Mouse (Mus musculus) olfactory bulb, adult 2 months (tissue): ENCODE measurements around the gene Gm11020. TPM values are rescaled to one million over a fixed set of nuclear protein-coding genes. Genes with fewer than 3 reads are reported as not detected.

Source experiments
- H3K27ac ChIP-seq: fragments of 200-500 bp; 2 replicates; pipeline ENCODE4 v1.5.1; 2012; ENCODE audit warnings: low read depth, low read length; ENCODE audit not compliant: insufficient read depth
- H3K4me1 ChIP-seq: fragments of 200-500 bp; 2 replicates; pipeline ENCODE4 v1.6.1; 2012; ENCODE audit warnings: low read length; ENCODE audit not compliant: control insufficient read depth, insufficient read depth
- H3K4me3 ChIP-seq: fragments of 200-500 bp; 2 replicates; pipeline ENCODE4 v1.5.1; 2012; ENCODE audit warnings: mild to moderate bottlenecking, low read depth, low read length, moderate library complexity; ENCODE audit not compliant: insufficient read depth
- CTCF ChIP-seq: fragments of 200-500 bp; IDR thresholded peaks from 2 replicates; pipeline ENCODE4 v1.5.1; 2012; ENCODE audit warnings: low read depth, mild to moderate bottlenecking, low read length, moderate library complexity; ENCODE audit not compliant: insufficient read depth
- POLR2A ChIP-seq: fragments of 200-500 bp; IDR thresholded peaks from 2 replicates; pipeline ENCODE4 v1.6.1; 2012; ENCODE audit warnings: mild to moderate bottlenecking, low read depth, low read length, moderate library complexity; ENCODE audit not compliant: insufficient read depth
- WGBS: fragments of 180-500 bp; shearing (Covaris S2); methylation state at CpG from one replicate; pipeline ENCODE4 v1.1.7; 2018; 5-methylcytosine and 5-hydroxymethylcytosine counted together
- polyA plus RNA-seq: library from polyadenylated mRNA; stranded (reverse); fragments of >200 nt; gene quantifications from 2 replicates; pipeline ENCODE4 v1.2.4, GENCODE M21; 2012; ENCODE audit warnings: low replicate concordance; ENCODE audit not compliant: missing spikeins, insufficient read depth, insufficient read length

Gene Gm11020
- polyA plus RNA-seq, 1 experiment, result not detected

DNA sequence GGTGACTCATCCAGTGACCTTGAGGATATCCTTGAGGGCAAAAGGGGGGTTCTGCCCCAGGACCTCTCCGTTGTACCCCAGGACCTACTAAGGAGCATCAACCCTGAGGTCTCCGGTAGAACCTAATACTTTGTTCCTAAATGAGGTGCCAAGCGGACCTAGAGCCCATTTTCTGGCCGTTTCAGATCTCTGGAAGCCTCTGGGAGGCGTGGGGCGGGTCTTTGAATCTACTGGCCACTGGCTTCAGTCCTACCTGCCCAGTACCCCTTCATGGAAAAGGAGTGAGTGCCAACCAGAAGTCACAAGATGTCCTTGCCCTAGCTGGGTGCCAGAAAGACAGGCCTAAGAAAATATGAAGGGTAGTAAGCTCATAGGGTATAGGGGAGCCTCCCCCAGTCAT lies 20.3 kb downstream of the Gm11020 start:
- H3K4me1 ChIP-seq, result peaks cover 15% of the 10 kb centered on the region
- no peak overlapping the region for H3K4me3 ChIP-seq
- TF ChIP-seq CTCF (no peak), POLR2A (no peak)
- no peak overlapping the region for H3K27ac ChIP-seq
- WGBS, result 71% methylated on average over 6 of the region's 6 CpGs

DNA sequence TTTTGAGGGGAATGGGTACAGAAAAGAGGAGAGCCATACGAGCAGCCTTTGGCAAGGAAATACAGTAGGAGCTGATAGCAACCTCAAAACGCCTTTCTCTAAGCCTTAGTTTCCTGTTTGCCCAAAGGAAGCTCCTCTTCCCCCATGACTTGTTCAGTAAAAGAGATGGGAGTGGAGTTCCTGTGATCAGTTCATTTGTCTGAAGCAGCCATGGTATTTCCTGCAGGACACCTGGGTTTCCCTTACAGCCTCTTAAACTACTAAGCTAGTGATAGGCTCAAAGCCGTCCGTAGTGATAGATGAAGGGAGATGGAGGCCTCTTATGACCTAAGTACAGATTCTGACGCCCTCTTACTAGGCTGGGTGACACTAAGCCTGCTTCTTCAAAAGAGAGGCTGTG lies 21.1 kb downstream of the Gm11020 start:
- TF ChIP-seq POLR2A (no peak), CTCF (no peak)
- peaks cover 15% of the 10 kb centered on the region for H3K4me1 ChIP-seq
- WGBS, result 94% methylated on average over 5 of the region's 5 CpGs
- H3K4me3 ChIP-seq, result no peak overlapping the region
- no peak overlapping the region for H3K27ac ChIP-seq

- WGBS, result 13% methylated on average over 7 of the region's 7 CpGs
- Histone ChIP-seq H3K4me1 (peaks cover 15% of the 10 kb centered on the region), H3K4me3 (no peak overlapping the region), H3K27ac (no peak overlapping the region)
- TF ChIP-seq CTCF (peak; percentile 88), POLR2A (no peak)
These were observed 22.6 kb downstream of the Gm11020 start for GRCm38 (mm10) chr8:104343957-104344356.

DNA sequence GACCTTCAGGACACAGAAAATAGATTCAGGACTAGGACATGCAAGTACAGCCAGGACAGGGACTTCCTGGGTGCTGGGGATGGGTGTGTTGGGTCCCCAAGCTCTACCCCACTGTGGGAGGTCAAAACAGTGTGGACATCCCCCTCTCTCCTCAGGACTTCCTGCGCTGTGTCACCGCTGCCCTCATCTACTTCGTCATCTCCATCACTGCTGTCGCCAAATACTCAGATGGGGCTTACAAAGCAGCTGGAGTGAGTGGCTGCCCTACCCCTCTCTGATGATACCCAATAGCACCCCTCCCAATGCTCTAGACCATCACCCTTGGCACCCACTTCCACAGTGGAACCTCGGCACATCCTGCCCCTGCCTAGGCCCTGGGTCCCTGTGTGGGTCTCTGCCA lies 23.3 kb downstream of the Gm11020 start:
- 89% methylated on average over 5 of the region's 5 CpGs for WGBS
- Histone ChIP-seq H3K27ac (no peak overlapping the region), H3K4me3 (no peak overlapping the region), H3K4me1 (peaks cover 12% of the 10 kb centered on the region)
- TF ChIP-seq POLR2A, result no peak

GRCm38 (mm10) chr8:104346706-104347105 lies 25.3 kb downstream of the Gm11020 start:
- no peak overlapping the region for H3K27ac ChIP-seq
- no peaks in the 10 kb centered on the region for H3K4me1 ChIP-seq
- TF ChIP-seq CTCF (no peak), POLR2A (no peak)
- 66% methylated on average over 12 of the region's 12 CpGs for whole genome bisulfite sequencing
- H3K4me3 ChIP-seq, result no peak overlapping the region

DNA sequence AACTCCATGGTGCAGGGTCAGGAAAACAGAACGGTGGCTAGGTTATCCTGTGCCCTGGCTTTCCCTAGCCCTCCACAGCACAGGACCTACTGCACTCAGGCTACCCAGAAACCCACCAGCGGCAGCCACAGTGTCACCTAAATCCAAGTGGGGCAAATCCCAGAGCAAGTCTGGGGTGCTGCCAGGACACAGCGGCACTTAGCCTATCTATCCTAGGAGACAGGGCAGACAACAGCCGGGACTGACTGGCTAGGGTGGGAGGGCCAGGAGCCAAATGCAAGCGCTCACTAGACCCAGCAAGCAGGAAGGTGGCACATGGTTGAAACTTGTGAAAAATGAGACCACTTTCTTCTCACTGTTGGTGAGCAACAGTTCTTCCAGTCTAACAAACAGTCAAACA lies 27.6 kb downstream of the Gm11020 start:
- H3K4me3 ChIP-seq, result no peak overlapping the region
- TF ChIP-seq CTCF (no peak), POLR2A (no peak)
- H3K4me1 ChIP-seq, result no peaks in the 10 kb centered on the region
- H3K27ac ChIP-seq, result no peak overlapping the region
- WGBS, result 60% methylated on average over 5 of the region's 5 CpGs

GRCm38 (mm10) chr8:104350047-104350446 lies 28.7 kb downstream of the Gm11020 start:
- TF ChIP-seq CTCF (no peak), POLR2A (no peak)
- Histone ChIP-seq H3K4me3 (no peak overlapping the region), H3K4me1 (no peaks in the 10 kb centered on the region), H3K27ac (no peak overlapping the region)
- WGBS, result 87% methylated on average over 13 of the region's 13 CpGs

- H3K4me3 ChIP-seq, result no peak overlapping the region
- no peak overlapping the region for H3K27ac ChIP-seq
- no peak for TF ChIP-seq CTCF
- TF ChIP-seq POLR2A, result no peak
- WGBS, result 51% methylated on average over 5 of the region's 5 CpGs
- H3K4me1 ChIP-seq, result no peaks in the 10 kb centered on the region
These were observed 31.8 kb downstream of the Gm11020 start for GRCm38 (mm10) chr8:104353186-104353585.

- WGBS, result 91% methylated on average over 10 of the region's 10 CpGs
- Histone ChIP-seq H3K4me3 (no peak overlapping the region), H3K4me1 (peaks cover 5% of the 10 kb centered on the region), H3K27ac (no peak overlapping the region)
- TF ChIP-seq POLR2A, result no peak
- no peak for TF ChIP-seq CTCF
These were observed 33.1 kb downstream of the Gm11020 start for GRCm38 (mm10) chr8:104354504-104354903.

GRCm38 (mm10) chr8:104358637-104359036 lies 37.3 kb downstream of the Gm11020 start:
- TF ChIP-seq CTCF, result no peak
- TF ChIP-seq POLR2A, result no peak

More at GRCm38 (mm10) chr8:104358637-104359036, 37.3 kb downstream of the Gm11020 start:
- 68% methylated on average over 3 of the region's 3 CpGs for WGBS
- no peak overlapping the region for H3K27ac ChIP-seq
- no peak overlapping the region for H3K4me3 ChIP-seq
- H3K4me1 ChIP-seq, result peaks cover 9% of the 10 kb centered on the region
